Mouse (Mus musculus): Measurements from ENCODE around the gene Prps1l1. TPM values are rescaled to one million over a fixed set of nuclear protein-coding genes. Genes with fewer than 3 reads are reported as not detected.

Gene Prps1l1
- not detected in 2 replicates for polyA plus RNA-seq (2016; fragmentation: Nextera tagmentation; extraction: Ambion mirVana)

- H3K36me3 ChIP-seq: no peaks in the 10 kb centered on the region
- no peaks in the 10 kb centered on the region for H3K4me1 ChIP-seq (replicated peaks)
- no peaks in the 10 kb centered on the region for H3K27me3 ChIP-seq (replicated peaks)
- H3K9me3 ChIP-seq (replicated peaks): no peaks in the 10 kb centered on the region
- WGBS: 82% methylated on average over 4 of the region's 4 CpGs
- no peak within 1 kb of the TSS for H3K9ac ChIP-seq
- H3K27ac ChIP-seq (ENCODE audit: poor library complexity, severe bottlenecking): no peak within 1 kb of the TSS
- no peak within 1 kb of the TSS for H3K4me3 ChIP-seq
- H3K4me2 ChIP-seq: no peak within 1 kb of the TSS
- ATAC-seq (ENCODE audit: insufficient number of reproducible peaks, low FRiP score): no peak
These were observed at the start of gene Prps1l1 for GRCm38 (mm10) chr12:34984461-34984860. TSS of gene Prps1l1 (plus strand) at chr12:34984761.

DNA sequence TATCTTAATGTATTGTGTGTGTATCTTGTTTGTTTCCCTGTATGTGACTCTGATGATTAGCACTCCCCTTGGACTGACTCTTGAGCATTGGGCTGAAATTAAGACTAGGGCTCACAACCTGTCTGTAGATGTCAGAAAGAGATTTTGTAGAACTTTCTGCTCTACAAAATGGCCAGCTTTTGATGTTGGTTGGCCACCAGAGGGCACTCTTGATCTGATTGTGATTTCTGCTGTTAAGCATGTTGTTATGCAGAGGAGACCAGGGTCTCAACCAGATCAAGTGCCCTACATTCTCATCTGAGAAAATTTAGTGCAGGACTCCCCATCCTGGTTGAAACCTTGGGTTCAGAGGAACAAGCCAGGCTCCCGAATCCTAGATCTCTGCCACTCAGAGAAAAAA, 46.6 kb upstream of the Prps1l1 start:
- ATAC-seq (ENCODE audit: insufficient number of reproducible peaks, low FRiP score): no peak
- no peak overlapping the region for H3K4me2 ChIP-seq
- no peaks in the 10 kb centered on the region for H3K36me3 ChIP-seq
- no peaks in the 10 kb centered on the region for H3K27me3 ChIP-seq (replicated peaks)
- H3K4me1 ChIP-seq (replicated peaks): no peaks in the 10 kb centered on the region
- H3K9ac ChIP-seq: no peak overlapping the region
- peaks cover 18% of the 10 kb centered on the region for H3K9me3 ChIP-seq (replicated peaks)
- no peak overlapping the region for H3K27ac ChIP-seq (ENCODE audit: poor library complexity, severe bottlenecking)
- no peak overlapping the region for H3K4me3 ChIP-seq
- WGBS: 84% methylated on average over 1 of the region's 1 CpGs

DNA sequence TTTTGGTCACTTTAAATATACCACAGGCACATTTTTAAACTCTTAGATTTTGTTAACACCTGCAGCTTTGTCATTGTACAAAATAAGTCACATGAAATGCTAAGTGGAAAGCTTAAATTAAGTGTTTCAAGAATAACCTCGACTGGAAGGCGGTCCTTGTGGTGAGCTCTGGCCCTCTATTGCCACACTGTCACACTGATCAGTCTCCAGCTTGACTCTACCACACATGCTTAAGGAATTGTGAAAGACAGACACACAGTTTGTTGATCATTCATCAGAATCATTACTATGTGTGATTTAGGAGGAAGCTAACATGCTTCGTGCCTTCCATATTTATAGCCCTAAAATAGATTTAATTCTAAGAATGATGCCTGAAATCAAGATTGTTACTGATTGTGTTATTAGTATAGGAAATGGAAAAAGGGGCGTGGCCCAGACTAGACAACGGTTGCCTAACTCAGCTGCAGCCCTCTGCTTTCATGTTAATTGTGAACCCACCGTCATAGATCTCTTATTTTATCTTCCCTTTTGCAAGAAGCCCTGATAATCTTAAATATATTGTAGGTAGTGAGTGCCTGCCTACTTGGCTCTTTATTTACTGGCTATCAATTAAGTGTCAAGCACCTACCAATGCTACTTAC, 35.4 kb upstream of the Prps1l1 start:
- WGBS: 63% methylated on average over 6 of the region's 6 CpGs
- Histone ChIP-seq H3K4me2 (no peak overlapping the region), H3K27me3 (replicated peaks) (no peaks in the 10 kb centered on the region), H3K4me3 (no peak overlapping the region), H3K9ac (no peak overlapping the region), H3K27ac (ENCODE audit: poor library complexity, severe bottlenecking) (no peak overlapping the region), H3K36me3 (no peaks in the 10 kb centered on the region), H3K4me1 (replicated peaks) (0 out of 2 replicates have a peak, but pooled peaks cover 2% of the 10 kb centered on the region), H3K9me3 (replicated peaks) (peaks cover 6% of the 10 kb centered on the region; the same call in 1 of the 2 replicates)
- no peak for ATAC-seq (ENCODE audit: insufficient number of reproducible peaks, low FRiP score)

DNA sequence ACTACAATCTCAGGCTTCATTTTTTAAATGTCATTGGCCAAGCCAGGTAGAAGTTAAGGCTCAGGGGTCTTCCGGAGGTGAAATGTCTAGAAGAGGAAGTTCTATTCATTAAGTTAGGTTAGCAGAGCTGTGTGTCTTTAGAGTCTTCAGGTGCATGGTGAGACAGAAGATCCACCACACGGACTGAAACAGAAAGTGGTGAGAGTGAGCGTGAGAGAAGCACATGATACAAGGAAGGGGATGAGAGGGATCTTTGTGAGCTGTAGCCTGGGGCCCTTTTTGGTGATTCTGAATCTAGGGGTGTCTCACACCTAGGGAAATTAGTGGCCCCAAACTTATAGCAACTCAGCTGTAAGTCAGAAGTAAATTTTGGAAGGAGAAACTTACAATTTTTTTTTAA, 8.6 kb upstream of the Prps1l1 start:
- no peaks in the 10 kb centered on the region for H3K27me3 ChIP-seq (replicated peaks)
- no peaks in the 10 kb centered on the region for H3K4me1 ChIP-seq (replicated peaks)
- no peaks in the 10 kb centered on the region for H3K36me3 ChIP-seq
- no peak for ATAC-seq (ENCODE audit: insufficient number of reproducible peaks, low FRiP score)
- no peak overlapping the region for H3K27ac ChIP-seq (ENCODE audit: poor library complexity, severe bottlenecking)
- H3K9ac ChIP-seq: no peak overlapping the region
- 72% methylated on average over 3 of the region's 3 CpGs for WGBS
- H3K4me3 ChIP-seq: no peak overlapping the region
- no peak overlapping the region for H3K4me2 ChIP-seq
- H3K9me3 ChIP-seq (replicated peaks): peaks cover 3% of the 10 kb centered on the region; the same call in 1 of the 2 replicates

DNA sequence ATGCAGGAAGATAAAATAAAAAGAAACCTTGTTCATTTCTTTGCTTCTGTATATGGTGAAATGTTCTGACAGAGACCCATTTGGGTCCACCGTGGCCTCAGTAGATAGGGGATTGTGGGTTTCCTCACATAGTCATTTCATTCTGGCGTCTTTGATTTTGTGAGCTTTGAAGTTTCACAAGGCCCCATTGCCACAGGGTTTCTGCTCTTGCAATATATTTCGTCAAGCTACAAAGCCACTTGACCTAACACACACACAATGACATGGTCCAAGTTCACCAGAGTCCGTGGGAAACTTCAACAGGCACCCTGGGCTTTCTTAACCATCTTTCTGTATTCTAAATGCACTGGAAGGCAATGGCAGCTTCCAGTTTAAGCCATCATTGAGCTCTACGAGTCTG, 1.3 kb downstream of the Prps1l1 start:
- ATAC-seq (ENCODE audit: insufficient number of reproducible peaks, low FRiP score): no peak
- whole genome bisulfite sequencing: 83% methylated on average over 5 of the region's 5 CpGs
- H3K27ac ChIP-seq (ENCODE audit: poor library complexity, severe bottlenecking): no peak overlapping the region
- no peaks in the 10 kb centered on the region for H3K27me3 ChIP-seq (replicated peaks)
- H3K4me3 ChIP-seq: no peak overlapping the region
- no peaks in the 10 kb centered on the region for H3K9me3 ChIP-seq (replicated peaks)
- no peaks in the 10 kb centered on the region for H3K4me1 ChIP-seq (replicated peaks)
- no peak overlapping the region for H3K9ac ChIP-seq
- H3K4me2 ChIP-seq: no peak overlapping the region
- H3K36me3 ChIP-seq: no peaks in the 10 kb centered on the region

DNA sequence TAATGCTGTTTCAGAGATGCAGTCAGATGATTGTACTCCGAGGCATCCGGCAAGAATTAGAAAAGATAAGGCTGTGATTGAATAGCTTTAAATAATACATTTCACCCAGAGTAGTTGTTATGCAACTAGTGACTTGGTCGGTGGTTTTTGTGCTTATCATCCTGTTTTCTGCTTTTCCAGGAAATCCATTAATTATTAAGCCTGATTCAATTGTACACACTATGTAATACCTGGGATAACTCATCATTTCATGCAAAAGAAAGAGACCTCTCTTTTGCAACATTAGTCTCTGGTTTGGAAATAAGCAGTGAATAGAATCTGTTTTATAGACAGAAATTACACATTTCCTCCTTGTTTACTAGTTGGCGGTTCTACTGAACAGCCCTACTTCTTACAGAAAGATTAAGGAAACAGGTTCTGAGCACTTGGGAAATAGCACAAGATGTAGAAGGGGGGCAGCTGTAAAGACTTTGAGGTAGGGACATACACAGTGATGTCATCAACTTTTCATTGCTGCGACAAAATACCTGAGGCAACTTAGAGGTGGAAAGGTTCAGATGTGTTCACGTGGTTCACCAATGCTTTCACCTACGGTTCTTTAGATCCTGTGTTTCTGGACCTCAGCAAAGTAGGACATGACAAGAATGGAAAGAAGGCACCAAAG, 5.1 kb downstream of the Prps1l1 start:
- Histone ChIP-seq H3K27me3 (replicated peaks) (no peaks in the 10 kb centered on the region), H3K4me3 (no peak overlapping the region), H3K4me2 (no peak overlapping the region), H3K9me3 (replicated peaks) (no peaks in the 10 kb centered on the region), H3K36me3 (no peaks in the 10 kb centered on the region), H3K4me1 (replicated peaks) (no peaks in the 10 kb centered on the region), H3K9ac (no peak overlapping the region), H3K27ac (ENCODE audit: poor library complexity, severe bottlenecking) (no peak overlapping the region)
- 78% methylated on average over 7 of the region's 7 CpGs for WGBS
- no peak for ATAC-seq (ENCODE audit: insufficient number of reproducible peaks, low FRiP score)

GRCm38 (mm10) chr12:34990387-34990786, 5.8 kb downstream of the Prps1l1 start:
- H3K36me3 ChIP-seq: no peaks in the 10 kb centered on the region
- no peaks in the 10 kb centered on the region for H3K4me1 ChIP-seq (replicated peaks)
- no peak overlapping the region for H3K4me3 ChIP-seq
- ATAC-seq (ENCODE audit: insufficient number of reproducible peaks, low FRiP score): no peak
- no peaks in the 10 kb centered on the region; the same call in 1 of the 2 replicates for H3K9me3 ChIP-seq (replicated peaks)
- no peak overlapping the region for H3K27ac ChIP-seq (ENCODE audit: poor library complexity, severe bottlenecking)
- H3K4me2 ChIP-seq: no peak overlapping the region
- H3K9ac ChIP-seq: no peak overlapping the region
- 77% methylated on average over 4 of the region's 4 CpGs for WGBS
- H3K27me3 ChIP-seq (replicated peaks): no peaks in the 10 kb centered on the region

- Histone ChIP-seq H3K27ac (ENCODE audit: poor library complexity, severe bottlenecking) (no peak overlapping the region), H3K4me3 (no peak overlapping the region), H3K36me3 (no peaks in the 10 kb centered on the region), H3K4me2 (no peak overlapping the region), H3K9me3 (replicated peaks) (no peaks in the 10 kb centered on the region; the same call in 1 of the 2 replicates), H3K4me1 (replicated peaks) (no peaks in the 10 kb centered on the region), H3K9ac (no peak overlapping the region), H3K27me3 (replicated peaks) (no peaks in the 10 kb centered on the region)
- 83% methylated on average over 2 of the region's 2 CpGs for WGBS
- no peak for ATAC-seq (ENCODE audit: insufficient number of reproducible peaks, low FRiP score)
These were observed 7.3 kb downstream of the Prps1l1 start for GRCm38 (mm10) chr12:34991900-34992299.

GRCm38 (mm10) chr12:34997597-34998182, 13.1 kb downstream of the Prps1l1 start:
- Histone ChIP-seq H3K4me3 (no peak overlapping the region), H3K27me3 (replicated peaks) (no peaks in the 10 kb centered on the region), H3K9me3 (replicated peaks) (no peaks in the 10 kb centered on the region; the same call in 1 of the 2 replicates), H3K4me1 (replicated peaks) (no peaks in the 10 kb centered on the region), H3K9ac (no peak overlapping the region), H3K36me3 (no peaks in the 10 kb centered on the region), H3K4me2 (no peak overlapping the region), H3K27ac (ENCODE audit: poor library complexity, severe bottlenecking) (no peak overlapping the region)
- no peak for ATAC-seq (ENCODE audit: insufficient number of reproducible peaks, low FRiP score)
- 85% methylated on average over 3 of the region's 3 CpGs for WGBS

DNA sequence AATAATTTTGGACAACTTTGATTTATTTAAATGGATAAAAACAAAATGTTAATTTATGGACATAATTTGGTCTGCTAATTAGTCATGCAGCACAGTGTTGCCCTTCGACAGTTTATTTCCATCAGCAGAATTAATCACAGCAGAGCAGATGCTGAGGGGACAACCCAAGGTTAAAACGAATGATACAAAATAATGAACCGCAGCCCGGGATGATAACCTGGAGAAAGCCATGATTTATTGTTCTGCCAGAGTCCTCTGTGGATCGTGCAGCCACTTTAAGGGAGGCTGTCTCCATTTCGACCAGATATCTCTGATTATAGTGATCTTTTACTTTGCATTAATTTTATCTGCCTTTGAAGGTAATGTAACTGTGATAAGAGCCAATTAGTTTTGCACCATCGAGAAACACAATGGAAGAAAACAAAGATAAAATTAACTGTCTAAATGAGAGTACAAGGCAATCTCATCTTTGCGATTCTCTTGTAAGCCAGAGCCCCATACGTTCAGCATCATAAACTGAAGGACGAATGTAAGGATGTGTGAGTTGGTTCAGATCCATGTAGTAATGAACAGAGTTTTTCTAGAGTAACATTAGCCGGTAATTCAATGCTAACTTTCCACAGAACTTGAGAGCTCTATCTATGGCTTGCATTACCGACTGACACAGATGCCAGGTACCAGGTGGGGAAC, 14.4 kb downstream of the Prps1l1 start:
- ATAC-seq (ENCODE audit: insufficient number of reproducible peaks, low FRiP score): no peak
- Histone ChIP-seq H3K27me3 (replicated peaks) (no peaks in the 10 kb centered on the region), H3K9me3 (replicated peaks) (no peaks in the 10 kb centered on the region; the same call in 1 of the 2 replicates), H3K4me3 (no peak overlapping the region), H3K36me3 (no peaks in the 10 kb centered on the region), H3K4me1 (replicated peaks) (no peaks in the 10 kb centered on the region), H3K4me2 (no peak overlapping the region), H3K27ac (ENCODE audit: poor library complexity, severe bottlenecking) (no peak overlapping the region), H3K9ac (no peak overlapping the region)
- WGBS: 74% methylated on average over 12 of the region's 12 CpGs

DNA sequence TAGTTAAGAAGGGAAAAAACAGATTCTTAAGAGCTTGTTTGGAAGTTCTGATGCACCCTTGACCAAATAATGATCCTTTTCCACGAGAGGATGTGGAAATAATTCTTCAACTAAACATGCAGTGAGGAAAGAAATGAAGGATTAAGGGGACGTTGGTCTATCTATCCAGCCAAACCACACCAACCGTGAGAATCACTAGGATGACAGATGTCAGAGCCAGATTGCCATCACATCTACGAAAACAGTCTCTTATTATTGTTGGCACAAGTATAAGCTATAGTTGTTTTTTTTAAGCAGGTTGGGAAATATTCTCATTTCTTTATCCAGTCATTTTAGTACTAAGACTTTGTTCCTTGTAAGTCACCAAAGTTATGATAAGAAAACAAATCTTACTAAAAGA, 15.8 kb downstream of the Prps1l1 start:
- Histone ChIP-seq H3K4me2 (no peak overlapping the region), H3K4me3 (no peak overlapping the region), H3K9me3 (replicated peaks) (no peaks in the 10 kb centered on the region; the same call in 1 of the 2 replicates), H3K4me1 (replicated peaks) (no peaks in the 10 kb centered on the region), H3K9ac (no peak overlapping the region), H3K27ac (ENCODE audit: poor library complexity, severe bottlenecking) (no peak overlapping the region), H3K27me3 (replicated peaks) (no peaks in the 10 kb centered on the region), H3K36me3 (no peaks in the 10 kb centered on the region)
- WGBS: 47% methylated on average over 4 of the region's 4 CpGs
- no peak for ATAC-seq (ENCODE audit: insufficient number of reproducible peaks, low FRiP score)
